20 mouse cellular contexts compared by ENCODE assay signal in genomic region chr4:105307356-105307755, GRCm38 (mm10).
"Had no signal": no experiment of that assay in that cellular context is flagged by ENCODE, and none has a peak within 500 bp of the region (broad histone marks: within the 10 kb centered on the region; RNA-seq: fewer than 3 reads in every experiment).

No protein-coding gene starts in this region.

- H3K9ac ChIP-seq: intestine, embryonic 15.5 days; limb, embryonic 12.5 days; limb, embryonic 15.5 days; liver, embryonic 14.5 days; midbrain, embryonic 12.5 days; neural tube, embryonic 13.5 days had no signal

- H3K4me2 ChIP-seq: intestine, embryonic 15.5 days; limb, embryonic 12.5 days; limb, embryonic 15.5 days; midbrain, embryonic 12.5 days; neural tube, embryonic 13.5 days had no signal

- H3K9me3 ChIP-seq: intestine, embryonic 15.5 days; limb, embryonic 15.5 days; midbrain, embryonic 12.5 days had no signal

- H3K4me3 ChIP-seq: intestine, embryonic 15.5 days; limb, embryonic 12.5 days; limb, embryonic 15.5 days; midbrain, embryonic 12.5 days; myocyte; neural tube, embryonic 13.5 days had no signal

- H3K4me1 ChIP-seq: intestine, embryonic 15.5 days; midbrain, embryonic 12.5 days had no signal

- DNase-seq: kidney, adult 11 months; kidney, adult 9 months; kidney, postnatal 10 days; kidney, postnatal 4 days; left cerebral cortex, postnatal 4 days; lung, adult 2 months; lung, postnatal 14 days; lung, postnatal 4 days; retina, postnatal 1 day; thymus, adult 18-20 months; thymus, postnatal 14 days; thymus, postnatal 4 days had no signal

- ATAC-seq: intestine, embryonic 15.5 days; midbrain, embryonic 16.5 days had no signal

- H3K27me3 ChIP-seq: intestine, embryonic 15.5 days; limb, embryonic 12.5 days; limb, embryonic 15.5 days; midbrain, embryonic 12.5 days; neural tube, embryonic 13.5 days had no signal

- H3K36me3 ChIP-seq: intestine, embryonic 15.5 days; limb, embryonic 12.5 days; limb, embryonic 15.5 days; midbrain, embryonic 12.5 days; neural tube, embryonic 13.5 days had no signal

- H3K27ac ChIP-seq: intestine, embryonic 15.5 days; limb, embryonic 12.5 days; limb, embryonic 15.5 days; liver, embryonic 14.5 days; midbrain, embryonic 12.5 days; neural tube, embryonic 13.5 days had no signal
